Mouse (Mus musculus) v-Abl transformed pro-B cells (cell line): ENCODE measurements around the gene March2.
"Not testable (repeated sequence)": the region's sequence is repeated elsewhere in the genome, so short reads cannot be mapped to it uniquely, and the experiment has no call there.

Source experiments
- in situ Hi-C, 2 experiments: fragments of 400-800 bp; cut with MboI; formaldehyde crosslinking; loops; one replicate each; pipeline ENCODE4 v1.15.1; 2025; ENCODE audit not compliant: unreplicated experiment in 2 of 2

The March2 gene

GRCm38 (mm10) chr17:33718384-33718881, at the start of gene March2:
Gene March2 (minus strand): TSS chr17:33718670.
- in situ Hi-C loops = no loop called here

GRCm38 (mm10) chr17:33766389-33766788, 47.9 kb upstream of the March2 start:
- in situ Hi-C loops = no loop called here

- in situ Hi-C loops = no loop called here
These were observed 42.0 kb upstream of the March2 start, which contains the start of gene Rab11b for GRCm38 (mm10) chr17:33760255-33761165. Gene Rab11b (minus strand): TSS chr17:33760530.

GRCm38 (mm10) chr17:33759767-33760254, 41.3 kb upstream of the March2 start:
- in situ Hi-C loops = no loop called here

- in situ Hi-C loops = no loop called here
These were observed 38.8 kb upstream of the March2 start for GRCm38 (mm10) chr17:33757231-33757630.

- in situ Hi-C loops = no loop called here
These were observed 37.8 kb upstream of the March2 start for GRCm38 (mm10) chr17:33756108-33756790.

- in situ Hi-C loops = no loop called here
These were observed 37.1 kb upstream of the March2 start for GRCm38 (mm10) chr17:33755418-33756107.

GRCm38 (mm10) chr17:33754656-33755055, 36.2 kb upstream of the March2 start:
- in situ Hi-C loops = loop anchor here in 1 of 2 experiments (5.0 kb wide), 1 partner anchor 43 kb away; no protein-coding TSS in a partner anchor

- in situ Hi-C loops = loop anchor here in 1 of 2 experiments (5.0 kb wide), 1 partner anchor 45 kb away; no protein-coding TSS in a partner anchor
These were observed 33.8 kb upstream of the March2 start for GRCm38 (mm10) chr17:33752297-33752696.

GRCm38 (mm10) chr17:33751181-33751580, 32.7 kb upstream of the March2 start:
- in situ Hi-C loops = loop anchor here in 1 of 2 experiments (5.0 kb wide), 1 partner anchor 46 kb away; no protein-coding TSS in a partner anchor

GRCm38 (mm10) chr17:33749451-33749850, 31.0 kb upstream of the March2 start:
- in situ Hi-C loops = loop anchor here in 1 of 2 experiments (10.0 kb wide), 1 partner anchor 45 kb away; no protein-coding TSS in a partner anchor

- in situ Hi-C loops = loop anchor here in 1 of 2 experiments (10.0 kb wide), 1 partner anchor 49 kb away; no protein-coding TSS in a partner anchor
These were observed 27.5 kb upstream of the March2 start for GRCm38 (mm10) chr17:33746011-33746410.

GRCm38 (mm10) chr17:33744686-33745384, 26.4 kb upstream of the March2 start:
- in situ Hi-C loops = loop anchor here in 1 of 2 experiments (10.0 kb wide), 1 partner anchor 50 kb away; no protein-coding TSS in a partner anchor

GRCm38 (mm10) chr17:33742420-33742819, 23.9 kb upstream of the March2 start:
- in situ Hi-C loops = loop anchor here in 1 of 2 experiments (10.0 kb wide), 1 partner anchor 52 kb away; no protein-coding TSS in a partner anchor

GRCm38 (mm10) chr17:33733526-33733925, 15.1 kb upstream of the March2 start:
- in situ Hi-C loops = not testable (repeated sequence)

- in situ Hi-C loops = not testable (repeated sequence)
These were observed 14.2 kb upstream of the March2 start for GRCm38 (mm10) chr17:33732556-33733083.

GRCm38 (mm10) chr17:33729215-33729614, 10.7 kb upstream of the March2 start:
- in situ Hi-C loops = no loop called here

- in situ Hi-C loops = no loop called here
These were observed 9.9 kb upstream of the March2 start for GRCm38 (mm10) chr17:33728396-33728795.

- in situ Hi-C loops = no loop called here
These were observed 1.4 kb upstream of the March2 start for GRCm38 (mm10) chr17:33719736-33720378.
